Mouse (Mus musculus) embryonic facial prominence, embryonic 11.5 days (tissue): Measurements from ENCODE around the gene Ehd4. TPM values are rescaled to one million over a fixed set of nuclear protein-coding genes. Genes with fewer than 3 reads are reported as not detected.

Experiments
- ATAC-seq: fragments of 200-750 bp; cut with Nextera tagmentation; replicated peaks from 2 replicates; pipeline ENCODE4 v1.8.0; 2017; ENCODE audit warnings: low read depth; ENCODE audit not compliant: insufficient number of reproducible peaks, low FRiP score, low TSS enrichment
- DNase-seq: peaks from one replicate; pipeline ENCODE4 v3.0.0-alpha.2; 2015; ENCODE audit warnings: low spot score
- H3K27ac ChIP-seq: fragments of 300-500 bp; sonication (generic); replicated peaks from 2 replicates; pipeline ENCODE4 v1.5.1; 2014; ENCODE audit warnings: mild to moderate bottlenecking, low read depth, low read length, control low read depth
- H3K27me3 ChIP-seq: fragments of 300-500 bp; sonication (generic); 2 replicates; pipeline ENCODE4 v1.6.1; 2014; ENCODE audit warnings: mild to moderate bottlenecking, low read length, moderate library complexity, mixed read lengths; ENCODE audit not compliant: control insufficient read depth, insufficient read depth
- H3K36me3 ChIP-seq: fragments of 300-500 bp; sonication (generic); replicated peaks from 2 replicates; pipeline ENCODE4 v1.6.1; 2014; ENCODE audit warnings: low read depth, mild to moderate bottlenecking, low read length, moderate library complexity, mixed read lengths; ENCODE audit not compliant: control insufficient read depth, insufficient read depth
- H3K4me1 ChIP-seq: fragments of 300-500 bp; sonication (generic); 2 replicates; pipeline ENCODE4 v1.6.1; 2014; ENCODE audit warnings: low read length, mixed read lengths; ENCODE audit not compliant: control insufficient read depth, insufficient read depth
- H3K4me2 ChIP-seq: fragments of 300-500 bp; sonication (generic); 2 replicates; pipeline ENCODE4 v1.6.1; 2014; ENCODE audit warnings: low read depth, mild to moderate bottlenecking, control low read depth, low read length, moderate library complexity
- H3K4me3 ChIP-seq: fragments of 300-500 bp; sonication (generic); 2 replicates; pipeline ENCODE4 v1.5.1; 2014; ENCODE audit warnings: low read depth, low read length, control low read depth
- H3K9ac ChIP-seq: fragments of 300-500 bp; sonication (generic); replicated peaks from 2 replicates; pipeline ENCODE4 v1.6.1; 2014; ENCODE audit warnings: mild to moderate bottlenecking, control low read depth, low read length
- H3K9me3 ChIP-seq: fragments of 300-500 bp; sonication (generic); replicated peaks from 2 replicates; pipeline ENCODE4 v1.6.1; 2016; ENCODE audit warnings: mild to moderate bottlenecking, low read length, inconsistent platforms, mixed read lengths; ENCODE audit not compliant: control insufficient read depth
- WGBS: fragments of 180-500 bp; shearing (Covaris S2); extraction: QIAGEN DNeasy Blood & Tissue Kit; methylation state at CpG from one replicate; pipeline ENCODE4 v1.1.7; 2014; 5-methylcytosine and 5-hydroxymethylcytosine counted together
- polyA plus RNA-seq: library from polyadenylated mRNA; unstranded; fragments of >200 nt; fragmentation: Nextera tagmentation; extraction: Ambion mirVana; gene quantifications from 2 replicates; pipeline ENCODE4 v1.2.1, GENCODE M21; 2014

Ehd4 gene
- polyA plus RNA-seq, 1 experiment from 2014 or later: 11.9 TPM

GRCm38 (mm10) chr2:120106397-120106973, 47.9 kb downstream of the Ehd4 start:
- 87% methylated on average over 8 of the region's 8 CpGs for whole genome bisulfite sequencing
- H3K4me2 ChIP-seq: no peak overlapping the region
- H3K4me1 ChIP-seq: no peaks in the 10 kb centered on the region
- DNase-seq: no peak
- H3K27me3 ChIP-seq: no peaks in the 10 kb centered on the region
- no peak overlapping the region for H3K9ac ChIP-seq
- H3K4me3 ChIP-seq: no peak overlapping the region
- no peak for ATAC-seq
- H3K36me3 ChIP-seq: no peaks in the 10 kb centered on the region
- no peak overlapping the region for H3K27ac ChIP-seq
- H3K9me3 ChIP-seq: no peaks in the 10 kb centered on the region

GRCm38 (mm10) chr2:120105861-120106260, 48.5 kb downstream of the Ehd4 start:
- Histone ChIP-seq H3K4me2 (no peak overlapping the region), H3K27me3 (no peaks in the 10 kb centered on the region), H3K9ac (no peak overlapping the region), H3K9me3 (no peaks in the 10 kb centered on the region), H3K36me3 (no peaks in the 10 kb centered on the region), H3K4me1 (no peaks in the 10 kb centered on the region), H3K27ac (no peak overlapping the region), H3K4me3 (no peak overlapping the region)
- WGBS: 71% methylated on average over 3 of the region's 3 CpGs
- DNase-seq: no peak
- ATAC-seq: no peak

GRCm38 (mm10) chr2:120102881-120103280, 51.5 kb downstream of the Ehd4 start:
- H3K4me1 ChIP-seq: no peaks in the 10 kb centered on the region
- ATAC-seq (no peak; the same call in 1 of the 2 replicates), DNase-seq (peak; percentile 69)
- no peak overlapping the region for H3K4me3 ChIP-seq
- H3K27ac ChIP-seq: no peak overlapping the region
- H3K9me3 ChIP-seq: no peaks in the 10 kb centered on the region
- H3K27me3 ChIP-seq: no peaks in the 10 kb centered on the region
- no peaks in the 10 kb centered on the region for H3K36me3 ChIP-seq
- WGBS: 28% methylated on average over 6 of the region's 6 CpGs
- no peak overlapping the region for H3K4me2 ChIP-seq
- no peak overlapping the region for H3K9ac ChIP-seq

GRCm38 (mm10) chr2:120102450-120102849, 52.0 kb downstream of the Ehd4 start:
- H3K9me3 ChIP-seq: no peaks in the 10 kb centered on the region

GRCm38 (mm10) chr2:120101961-120102360, 52.4 kb downstream of the Ehd4 start:
- WGBS: 85% methylated on average over 11 of the region's 11 CpGs
- Histone ChIP-seq H3K4me1 (no peaks in the 10 kb centered on the region), H3K4me3 (no peak overlapping the region), H3K27me3 (no peaks in the 10 kb centered on the region), H3K4me2 (no peak overlapping the region), H3K27ac (no peak overlapping the region), H3K9ac (no peak overlapping the region), H3K36me3 (no peaks in the 10 kb centered on the region), H3K9me3 (no peaks in the 10 kb centered on the region)
- no peak for ATAC-seq
- no peak for DNase-seq

More at GRCm38 (mm10) chr2:120102450-120102849, 52.0 kb downstream of the Ehd4 start:
- no peaks in the 10 kb centered on the region for H3K4me1 ChIP-seq
- H3K27ac ChIP-seq: no peak overlapping the region
- WGBS: 43% methylated on average over 2 of the region's 2 CpGs
- no peak overlapping the region for H3K4me2 ChIP-seq
- H3K9ac ChIP-seq: no peak overlapping the region
- ATAC-seq (no peak), DNase-seq (no peak)
- H3K27me3 ChIP-seq: no peaks in the 10 kb centered on the region
- H3K4me3 ChIP-seq: no peak overlapping the region
- H3K36me3 ChIP-seq: no peaks in the 10 kb centered on the region

GRCm38 (mm10) chr2:120099886-120100285, 54.5 kb downstream of the Ehd4 start:
- Histone ChIP-seq H3K27ac (no peak overlapping the region), H3K9me3 (no peaks in the 10 kb centered on the region), H3K4me2 (no peak overlapping the region), H3K36me3 (no peaks in the 10 kb centered on the region), H3K4me3 (no peak overlapping the region), H3K9ac (no peak overlapping the region), H3K27me3 (no peaks in the 10 kb centered on the region), H3K4me1 (no peaks in the 10 kb centered on the region)
- WGBS: 74% methylated on average over 3 of the region's 3 CpGs
- DNase-seq: no peak
- ATAC-seq: no peak

GRCm38 (mm10) chr2:120099263-120099662, 55.1 kb downstream of the Ehd4 start:
- H3K4me1 ChIP-seq: no peaks in the 10 kb centered on the region
- H3K9me3 ChIP-seq: no peaks in the 10 kb centered on the region
- no peak overlapping the region for H3K4me3 ChIP-seq
- no peak overlapping the region for H3K9ac ChIP-seq
- WGBS: 90% methylated on average over 4 of the region's 4 CpGs
- no peak for ATAC-seq
- H3K36me3 ChIP-seq: no peaks in the 10 kb centered on the region
- H3K27me3 ChIP-seq: no peaks in the 10 kb centered on the region
- no peak overlapping the region for H3K4me2 ChIP-seq
- H3K27ac ChIP-seq: no peak overlapping the region
- no peak for DNase-seq

- 47% methylated on average over 8 of the region's 8 CpGs for WGBS
- no peaks in the 10 kb centered on the region for H3K9me3 ChIP-seq
- no peak overlapping the region for H3K4me2 ChIP-seq
- H3K4me1 ChIP-seq: no peaks in the 10 kb centered on the region
- no peak for DNase-seq
- no peak overlapping the region for H3K4me3 ChIP-seq
- no peak overlapping the region for H3K9ac ChIP-seq
- H3K27me3 ChIP-seq: no peaks in the 10 kb centered on the region
- H3K36me3 ChIP-seq: no peaks in the 10 kb centered on the region
- ATAC-seq: no peak
- H3K27ac ChIP-seq: no peak overlapping the region
These were observed 55.6 kb downstream of the Ehd4 start for GRCm38 (mm10) chr2:120098781-120099202.
